Mouse (Mus musculus) hindbrain, postnatal 0 days (tissue): Measurements from ENCODE around the gene Mesd. TPM values are rescaled to one million over a fixed set of nuclear protein-coding genes. Genes with fewer than 3 reads are reported as not detected.

Experiments
- ATAC-seq: fragments of 200-750 bp; cut with Nextera tagmentation; 2 replicates; pipeline ENCODE4 v1.8.0; 2017; ENCODE audit warnings: mild to moderate bottlenecking, moderate TSS enrichment, moderate library complexity
- DNase-seq: peaks from one replicate; pipeline ENCODE4 v3.0.0-alpha.2; 2015; ENCODE audit warnings: low spot score
- H3K27ac ChIP-seq: fragments of 300-500 bp; sonication (generic); 2 replicates; pipeline ENCODE4 v1.5.1; 2014; ENCODE audit warnings: mild to moderate bottlenecking
- H3K27me3 ChIP-seq: fragments of 300-500 bp; sonication (generic); 2 replicates; pipeline ENCODE4 v1.6.1; 2014; ENCODE audit warnings: low read length, mixed read lengths; ENCODE audit not compliant: insufficient read depth
- H3K36me3 ChIP-seq: fragments of 300-500 bp; sonication (generic); 2 replicates; pipeline ENCODE4 v1.6.1; 2014; ENCODE audit warnings: low read length, mixed read lengths; ENCODE audit not compliant: insufficient read depth
- H3K4me1 ChIP-seq: fragments of 300-500 bp; sonication (generic); 2 replicates; pipeline ENCODE4 v1.6.1; 2014; ENCODE audit warnings: antibody characterized with exemption, low read length, mixed read lengths; ENCODE audit not compliant: insufficient read depth
- H3K4me2 ChIP-seq: fragments of 300-500 bp; sonication (generic); 2 replicates; pipeline ENCODE4 v1.6.1; 2014; ENCODE audit warnings: low read depth, mild to moderate bottlenecking, low read length, moderate library complexity, mixed read lengths
- H3K4me3 ChIP-seq: fragments of 300-500 bp; sonication (generic); 2 replicates; pipeline ENCODE4 v1.5.1; 2014; ENCODE audit warnings: low read length
- H3K9ac ChIP-seq: fragments of 300-500 bp; sonication (generic); replicated peaks from 2 replicates; pipeline ENCODE4 v1.6.1; 2014; ENCODE audit warnings: mild to moderate bottlenecking, low read length, moderate library complexity, mixed read lengths
- H3K9me3 ChIP-seq: fragments of 300-500 bp; sonication (generic); 2 replicates; pipeline ENCODE4 v1.6.1; 2016; ENCODE audit warnings: low read length, mixed read lengths
- CTCF ChIP-seq: IDR thresholded peaks from 2 replicates; pipeline ENCODE4 v1.5.1; 2016; ENCODE audit warnings: antibody characterized with exemption, control low read depth, low read depth
- WGBS: fragments of 180-500 bp; shearing (Covaris S2); extraction: QIAGEN DNeasy Blood & Tissue Kit; methylation state at CpG from one replicate; pipeline ENCODE4 v1.1.7; 2014; 5-methylcytosine and 5-hydroxymethylcytosine counted together
- polyA plus RNA-seq: library from polyadenylated mRNA; unstranded; fragments of >200 nt; fragmentation: Nextera tagmentation; extraction: Ambion mirVana; gene quantifications from 2 replicates; pipeline ENCODE4 v1.2.1, GENCODE M21; 2015
- total RNA-seq: library from RNA; depleted of rRNA; stranded (reverse); fragments of >200 nt; gene quantifications from 2 replicates; pipeline ENCODE4 v1.2.3, GENCODE M21; 2014; rRNA removed

Gene Mesd
- total and polyA plus RNA-seq, 2 experiments from 2014 or later = 20.4 to 83.8 TPM

- WGBS = 77% methylated on average over 7 of the region's 7 CpGs
- Histone ChIP-seq H3K36me3 (no peaks in the 10 kb centered on the region), H3K4me3 (no peak overlapping the region), H3K4me1 (no peaks in the 10 kb centered on the region), H3K4me2 (no peak overlapping the region), H3K27ac (no peak overlapping the region), H3K9ac (no peak overlapping the region), H3K9me3 (no peaks in the 10 kb centered on the region), H3K27me3 (no peaks in the 10 kb centered on the region)
- TF ChIP-seq CTCF = no peak
- DNase-seq = no peak
- ATAC-seq = no peak
These were observed 64.5 kb downstream of the Mesd start for GRCm38 (mm10) chr7:83948743-83949142.

- H3K4me2 ChIP-seq = no peak overlapping the region
- no peaks in the 10 kb centered on the region for H3K27me3 ChIP-seq
- H3K4me1 ChIP-seq = no peaks in the 10 kb centered on the region
- no peaks in the 10 kb centered on the region for H3K36me3 ChIP-seq
- no peaks in the 10 kb centered on the region for H3K9me3 ChIP-seq
- H3K9ac ChIP-seq = no peak overlapping the region
- WGBS = 55% methylated on average over 6 of the region's 6 CpGs
- ATAC-seq (no peak), DNase-seq (no peak)
- no peak for TF ChIP-seq CTCF
- no peak overlapping the region for H3K27ac ChIP-seq
- H3K4me3 ChIP-seq = no peak overlapping the region
These were observed 65.4 kb downstream of the Mesd start for GRCm38 (mm10) chr7:83949662-83950061.

Other genes with a start within 250 kb of the Mesd start
- 1.2 and 2.6 TPM in 2 replicates for gene Il16, start 138.7 kb upstream of the Mesd start, total RNA-seq
- gene Il16, start 138.7 kb upstream of the Mesd start, polyA plus RNA-seq = 0.81 and 0.87 TPM in 2 replicates
- 1.2 and 2.5 TPM in 2 replicates for gene Cfap161, start 89.6 kb upstream of the Mesd start, total RNA-seq
- 2.1 and 2.2 TPM in 2 replicates for gene Cfap161, start 89.6 kb upstream of the Mesd start, polyA plus RNA-seq
- 54.0 and 65.7 TPM in 2 replicates for gene Tlnrd1, start 161 bp upstream of the Mesd start, total RNA-seq
- gene Tlnrd1, start 161 bp upstream of the Mesd start, polyA plus RNA-seq = 8.7 and 9.1 TPM in 2 replicates
- 5.7 and 10.3 TPM in 2 replicates for gene Cemip, start 202.0 kb downstream of the Mesd start, total RNA-seq
- gene Cemip, start 202.0 kb downstream of the Mesd start, polyA plus RNA-seq = 0.81 and 1.0 TPM in 2 replicates